Mouse (Mus musculus): ENCODE results near the gene Zbtb7a. TPM values are rescaled to one million over a fixed set of nuclear protein-coding genes. Genes with fewer than 3 reads are reported as not detected.
"Not testable (repeated sequence)": the region's sequence is repeated elsewhere in the genome, so short reads cannot be mapped to it uniquely, and the experiment has no call there.

The Zbtb7a gene
- polyA plus RNA-seq, 1 experiment = 66.7 TPM

GRCm38 (mm10) chr10:81165118-81165517 lies 30.1 kb downstream of the Zbtb7a start:
- Histone ChIP-seq H3K4me3 (replicated peaks; ENCODE audit: extremely low read depth, low read depth, low read length) (no peak overlapping the region), H3K4me1 (ENCODE audit: control insufficient read depth, insufficient read depth, low read length) (peaks cover 14% of the 10 kb centered on the region)
- WGBS = 54% methylated on average over 8 of the region's 8 CpGs
- DNase-seq = no peak
- no peak for TF ChIP-seq CTCF (IDR thresholded peaks at IDR 0.05; ENCODE audit: insufficient read depth, low read length)
- TF ChIP-seq POLR2A (IDR thresholded peaks at IDR 0.05; ENCODE audit: borderline replicate concordance, extremely low read depth, low read depth, low read length) = no peak

GRCm38 (mm10) chr10:81167200-81168086 lies 32.4 kb downstream of the Zbtb7a start, which contains the start of gene Pias4:
Gene Pias4, minus strand, starts transcription at chr10:81167923.
- Histone ChIP-seq H3K4me3 (replicated peaks; ENCODE audit: extremely low read depth, low read depth, low read length) (peak within 1 kb of the TSS; percentile 88), H3K4me1 (ENCODE audit: control insufficient read depth, insufficient read depth, low read length) (peaks cover 11% of the 10 kb centered on the region)
- WGBS = under 1% methylated on average over 51 of the region's 64 CpGs
- TF ChIP-seq POLR2A (IDR thresholded peaks at IDR 0.05; ENCODE audit: borderline replicate concordance, extremely low read depth, low read depth, low read length) (peak; percentile 94), CTCF (IDR thresholded peaks at IDR 0.05; ENCODE audit: insufficient read depth, low read length) (no peak)
- peak; percentile 100 for DNase-seq

- Histone ChIP-seq H3K4me1 (ENCODE audit: control insufficient read depth, insufficient read depth, low read length) (peaks cover 14% of the 10 kb centered on the region), H3K4me3 (replicated peaks; ENCODE audit: extremely low read depth, low read depth, low read length) (peak overlapping the region; percentile 53)
- DNase-seq = no peak
- 11% methylated on average over 5 of the region's 5 CpGs for WGBS
- no peak for TF ChIP-seq POLR2A (IDR thresholded peaks at IDR 0.05; ENCODE audit: borderline replicate concordance, extremely low read depth, low read depth, low read length)
- no peak for TF ChIP-seq CTCF (IDR thresholded peaks at IDR 0.05; ENCODE audit: insufficient read depth, low read length)
These were observed 33.0 kb downstream of the Zbtb7a start for GRCm38 (mm10) chr10:81168087-81168431.

- no peak for TF ChIP-seq CTCF (IDR thresholded peaks at IDR 0.05; ENCODE audit: insufficient read depth, low read length)
- TF ChIP-seq POLR2A (IDR thresholded peaks at IDR 0.05; ENCODE audit: borderline replicate concordance, extremely low read depth, low read depth, low read length) = peak; percentile 35; the same call in 1 of the 2 replicates
- under 1% methylated on average over 29 of the region's 29 CpGs for WGBS
- peak; percentile 83 for DNase-seq
- peak overlapping the region; percentile 88 for H3K4me3 ChIP-seq (replicated peaks; ENCODE audit: extremely low read depth, low read depth, low read length)
- H3K4me1 ChIP-seq (ENCODE audit: control insufficient read depth, insufficient read depth, low read length) = peaks cover 14% of the 10 kb centered on the region
These were observed 33.7 kb downstream of the Zbtb7a start for GRCm38 (mm10) chr10:81168521-81169244.

GRCm38 (mm10) chr10:81169411-81169900 lies 34.4 kb downstream of the Zbtb7a start:
- not testable (repeated sequence) for DNase-seq; H3K4me3 ChIP-seq (replicated peaks; ENCODE audit: extremely low read depth, low read depth, low read length)
- 8% methylated on average over 14 of the region's 14 CpGs for WGBS
- peaks cover 15% of the 10 kb centered on the region for H3K4me1 ChIP-seq (ENCODE audit: control insufficient read depth, insufficient read depth, low read length)

- Histone ChIP-seq H3K4me1 (ENCODE audit: control insufficient read depth, insufficient read depth, low read length) (peaks cover 19% of the 10 kb centered on the region), H3K4me3 (replicated peaks; ENCODE audit: extremely low read depth, low read depth, low read length) (peak overlapping the region; percentile 42)
- TF ChIP-seq POLR2A (IDR thresholded peaks at IDR 0.05; ENCODE audit: borderline replicate concordance, extremely low read depth, low read depth, low read length) = peak; percentile 77; the same call in 1 of the 2 replicates
- TF ChIP-seq CTCF (IDR thresholded peaks at IDR 0.05; ENCODE audit: insufficient read depth, low read length) = peak; percentile 84
- DNase-seq = peak; percentile 78
- 13% methylated on average over 21 of the region's 21 CpGs for WGBS
These were observed 38.1 kb downstream of the Zbtb7a start for GRCm38 (mm10) chr10:81173132-81173531.

- WGBS = 6% methylated on average over 29 of the region's 29 CpGs
These were observed 39.8 kb downstream of the Zbtb7a start for GRCm38 (mm10) chr10:81174617-81175344.

GRCm38 (mm10) chr10:81175345-81175701 lies 40.3 kb downstream of the Zbtb7a start:
- not testable (repeated sequence) for DNase-seq; H3K4me3 ChIP-seq (replicated peaks; ENCODE audit: extremely low read depth, low read depth, low read length)
- 4% methylated on average over 4 of the region's 4 CpGs for WGBS
- H3K4me1 ChIP-seq (ENCODE audit: control insufficient read depth, insufficient read depth, low read length) = peaks cover 21% of the 10 kb centered on the region

More at GRCm38 (mm10) chr10:81174617-81175344, 39.8 kb downstream of the Zbtb7a start:
- H3K4me1 ChIP-seq (ENCODE audit: control insufficient read depth, insufficient read depth, low read length) = peaks cover 21% of the 10 kb centered on the region
- TF ChIP-seq POLR2A (IDR thresholded peaks at IDR 0.05; ENCODE audit: borderline replicate concordance, extremely low read depth, low read depth, low read length) = peak; percentile 41; the same call in 1 of the 2 replicates
- peak; percentile 100 for TF ChIP-seq CTCF (IDR thresholded peaks at IDR 0.05; ENCODE audit: insufficient read depth, low read length)
- peak; percentile 88 for DNase-seq
- H3K4me3 ChIP-seq (replicated peaks; ENCODE audit: extremely low read depth, low read depth, low read length) = peak overlapping the region; percentile 47

GRCm38 (mm10) chr10:81175936-81176465 lies 41.0 kb downstream of the Zbtb7a start:
- DNase-seq = no peak
- H3K4me1 ChIP-seq (ENCODE audit: control insufficient read depth, insufficient read depth, low read length) = peaks cover 21% of the 10 kb centered on the region
- H3K4me3 ChIP-seq (replicated peaks; ENCODE audit: extremely low read depth, low read depth, low read length) = peak overlapping the region; percentile 50
- WGBS = 3% methylated on average over 13 of the region's 13 CpGs
- TF ChIP-seq POLR2A (IDR thresholded peaks at IDR 0.05; ENCODE audit: borderline replicate concordance, extremely low read depth, low read depth, low read length) (no peak), CTCF (IDR thresholded peaks at IDR 0.05; ENCODE audit: insufficient read depth, low read length) (no peak)
